Mouse (Mus musculus) 3134 (cell line): ENCODE results near the gene B4galt1.

Experiments
- DNase-seq: peaks from one replicate; pipeline ENCODE4 v3.0.0-alpha.2; 2011; ENCODE audit warnings: low spot score; ENCODE audit not compliant: insufficient read length; ENCODE audit errors: extremely low read depth

The B4galt1 gene

GRCm38 (mm10) chr4:40873320-40873719 lies 19.5 kb upstream of the B4galt1 start:
- no peak for DNase-seq

GRCm38 (mm10) chr4:40872129-40872528 lies 18.3 kb upstream of the B4galt1 start:
- DNase-seq = no peak

- no peak for DNase-seq
Observed at GRCm38 (mm10) chr4:40870206-40870605, 16.4 kb upstream of the B4galt1 start.

GRCm38 (mm10) chr4:40868554-40869232 lies 14.9 kb upstream of the B4galt1 start:
- DNase-seq = peak; percentile 47

- DNase-seq = no peak
Observed at GRCm38 (mm10) chr4:40864361-40864760, 10.6 kb upstream of the B4galt1 start.

- no peak for DNase-seq
Observed at GRCm38 (mm10) chr4:40863340-40863739, 9.5 kb upstream of the B4galt1 start.

- no peak for DNase-seq
Observed at GRCm38 (mm10) chr4:40861131-40861530, 7.3 kb upstream of the B4galt1 start.

GRCm38 (mm10) chr4:40857824-40858346 lies 4.1 kb upstream of the B4galt1 start:
- no peak for DNase-seq

GRCm38 (mm10) chr4:40856571-40856970 lies 2.8 kb upstream of the B4galt1 start:
- no peak for DNase-seq

GRCm38 (mm10) chr4:40854387-40854933 lies 655 bp upstream of the B4galt1 start:
- no peak for DNase-seq

- DNase-seq = no peak
Observed at GRCm38 (mm10) chr4:40852861-40853564, 792 bp downstream of the B4galt1 start.

- DNase-seq = no peak
Observed at GRCm38 (mm10) chr4:40852249-40852781, 1.5 kb downstream of the B4galt1 start.

- DNase-seq = no peak
Observed at GRCm38 (mm10) chr4:40851763-40852248, 2.0 kb downstream of the B4galt1 start.

- no peak for DNase-seq
Observed at GRCm38 (mm10) chr4:40851031-40851762, 2.6 kb downstream of the B4galt1 start.

GRCm38 (mm10) chr4:40850582-40850981 lies 3.2 kb downstream of the B4galt1 start:
- DNase-seq = no peak

- DNase-seq = no peak
Observed at GRCm38 (mm10) chr4:40849518-40849917, 4.3 kb downstream of the B4galt1 start.

- no peak for DNase-seq
Observed at GRCm38 (mm10) chr4:40848246-40848645, 5.6 kb downstream of the B4galt1 start.

GRCm38 (mm10) chr4:40847160-40847559 lies 6.6 kb downstream of the B4galt1 start:
- DNase-seq = no peak

GRCm38 (mm10) chr4:40846143-40846931 lies 7.5 kb downstream of the B4galt1 start:
- peak; percentile 61 for DNase-seq
